Mouse (Mus musculus) monocyte, adult 5-6 weeks (primary cell): ENCODE data around the gene Lins1. TPM values are rescaled to one million over a fixed set of nuclear protein-coding genes. Genes with fewer than 3 reads are reported as not detected.

Source experiments
- ATAC-seq: fragments of 153-309, 156-312 bp; replicated peaks from 2 replicates; pipeline ENCODE4 v1.8.0; 2017; ENCODE audit warnings: mild to moderate bottlenecking; ENCODE audit not compliant: low TSS enrichment, insufficient number of reproducible peaks, severe bottlenecking, poor library complexity, low FRiP score
- total RNA-seq: library from RNA; stranded (forward); fragments of 200-1000, 200-491, 200-594 nt; gene quantifications from 3 replicates; pipeline ENCODE4 v1.2.3, GENCODE M21; 2017

Lins1 gene
- total RNA-seq: 8.2 to 11.9 TPM (median 9.5 TPM) in 3 replicates

- peak; percentile 99 for ATAC-seq
Observed at GRCm38 (mm10) chr7:66689620-66690360, at the start of gene Lins1. Lins1 (plus strand) TSS chr7:66689889.

- no peak for ATAC-seq
Observed at GRCm38 (mm10) chr7:66645736-66646135, 44.0 kb upstream of the Lins1 start.

GRCm38 (mm10) chr7:66649181-66649580, 40.5 kb upstream of the Lins1 start:
- ATAC-seq: no peak

- ATAC-seq: no peak
Observed at GRCm38 (mm10) chr7:66650883-66651282, 38.8 kb upstream of the Lins1 start.

GRCm38 (mm10) chr7:66652216-66652615, 37.5 kb upstream of the Lins1 start:
- no peak for ATAC-seq

- ATAC-seq: no peak
Observed at GRCm38 (mm10) chr7:66653596-66653995, 36.1 kb upstream of the Lins1 start.

- ATAC-seq: no peak
Observed at GRCm38 (mm10) chr7:66655471-66655870, 34.2 kb upstream of the Lins1 start.

GRCm38 (mm10) chr7:66660291-66660690, 29.4 kb upstream of the Lins1 start:
- ATAC-seq: no peak

- no peak for ATAC-seq
Observed at GRCm38 (mm10) chr7:66660972-66661371, 28.7 kb upstream of the Lins1 start.

GRCm38 (mm10) chr7:66661572-66661971, 28.1 kb upstream of the Lins1 start:
- peak; percentile 72 for ATAC-seq

- ATAC-seq: no peak
Observed at GRCm38 (mm10) chr7:66663548-66663947, 26.1 kb upstream of the Lins1 start.

GRCm38 (mm10) chr7:66667064-66667463, 22.6 kb upstream of the Lins1 start:
- no peak for ATAC-seq

GRCm38 (mm10) chr7:66675800-66676199, 13.9 kb upstream of the Lins1 start:
- ATAC-seq: no peak

- no peak for ATAC-seq
Observed at GRCm38 (mm10) chr7:66682119-66682863, 7.4 kb upstream of the Lins1 start.

GRCm38 (mm10) chr7:66688721-66689120, 968 bp upstream of the Lins1 start:
- no peak for ATAC-seq

GRCm38 (mm10) chr7:66689294-66689619, 432 bp upstream of the Lins1 start, which contains the start of gene Asb7:
Asb7 (minus strand) TSS chr7:66689596.
- no peak for ATAC-seq

- no peak for ATAC-seq
Observed at GRCm38 (mm10) chr7:66694467-66694866, 4.8 kb downstream of the Lins1 start.

GRCm38 (mm10) chr7:66702721-66703120, 13.0 kb downstream of the Lins1 start:
- no peak for ATAC-seq

GRCm38 (mm10) chr7:66704631-66705030, 14.9 kb downstream of the Lins1 start:
- no peak for ATAC-seq

GRCm38 (mm10) chr7:66711166-66711565, 21.5 kb downstream of the Lins1 start:
- no peak for ATAC-seq
